Mouse (Mus musculus) liver, embryonic 16.5 days (tissue): Measurements from ENCODE around the gene 4931423N10Rik. TPM values are rescaled to one million over a fixed set of nuclear protein-coding genes. Genes with fewer than 3 reads are reported as not detected.

Source experiments
- ATAC-seq: fragments of 200-750 bp; cut with Nextera tagmentation; 2 replicates; pipeline ENCODE4 v1.8.0; 2017; ENCODE audit warnings: low read depth, mild to moderate bottlenecking, moderate number of reproducible peaks, moderate library complexity
- H3K27ac ChIP-seq: fragments of 300-500 bp; sonication (generic); 2 replicates; pipeline ENCODE4 v1.5.1; 2014; ENCODE audit warnings: mild to moderate bottlenecking, low read length
- H3K27me3 ChIP-seq: fragments of 300-500 bp; sonication (generic); 2 replicates; pipeline ENCODE4 v1.6.1; 2014; ENCODE audit warnings: low read depth, low read length, mixed read lengths; ENCODE audit not compliant: control insufficient read depth, insufficient read depth
- H3K36me3 ChIP-seq: fragments of 300-500 bp; sonication (generic); 2 replicates; pipeline ENCODE4 v1.6.1; 2014; ENCODE audit warnings: mild to moderate bottlenecking; ENCODE audit not compliant: control insufficient read depth, insufficient read depth
- H3K4me1 ChIP-seq: fragments of 300-500 bp; sonication (generic); 2 replicates; pipeline ENCODE4 v1.6.1; 2014; ENCODE audit warnings: low read depth, low read length, mixed read lengths; ENCODE audit not compliant: control insufficient read depth
- H3K4me2 ChIP-seq: fragments of 300-500 bp; sonication (generic); 2 replicates; pipeline ENCODE4 v1.6.1; 2014; ENCODE audit warnings: low read depth, low read length, mixed read lengths
- H3K4me3 ChIP-seq: fragments of 300-500 bp; sonication (generic); 2 replicates; pipeline ENCODE4 v1.5.1; 2014; ENCODE audit warnings: low read depth, mild to moderate bottlenecking, low read length
- H3K9ac ChIP-seq: fragments of 300-500 bp; sonication (generic); 2 replicates; pipeline ENCODE4 v1.6.1; 2014; ENCODE audit warnings: low read depth, low read length
- H3K9me3 ChIP-seq: fragments of 300-500 bp; sonication (generic); replicated peaks from 2 replicates; pipeline ENCODE4 v1.6.1; 2016; ENCODE audit warnings: low read length; ENCODE audit not compliant: control insufficient read depth
- WGBS: fragments of 180-500 bp; shearing (Covaris S2); extraction: QIAGEN DNeasy Blood & Tissue Kit; methylation state at CpG from one replicate; pipeline ENCODE4 v1.1.7; 2014; ENCODE audit not compliant: insufficient replicate concordance; 5-methylcytosine and 5-hydroxymethylcytosine counted together
- polyA plus RNA-seq: library from polyadenylated mRNA; unstranded; fragments of >200 nt; fragmentation: Nextera tagmentation; extraction: Ambion mirVana; gene quantifications from 2 replicates; pipeline ENCODE4 v1.2.1, GENCODE M21; 2015

Gene 4931423N10Rik
- polyA plus RNA-seq: not detected in 2 replicates

DNA sequence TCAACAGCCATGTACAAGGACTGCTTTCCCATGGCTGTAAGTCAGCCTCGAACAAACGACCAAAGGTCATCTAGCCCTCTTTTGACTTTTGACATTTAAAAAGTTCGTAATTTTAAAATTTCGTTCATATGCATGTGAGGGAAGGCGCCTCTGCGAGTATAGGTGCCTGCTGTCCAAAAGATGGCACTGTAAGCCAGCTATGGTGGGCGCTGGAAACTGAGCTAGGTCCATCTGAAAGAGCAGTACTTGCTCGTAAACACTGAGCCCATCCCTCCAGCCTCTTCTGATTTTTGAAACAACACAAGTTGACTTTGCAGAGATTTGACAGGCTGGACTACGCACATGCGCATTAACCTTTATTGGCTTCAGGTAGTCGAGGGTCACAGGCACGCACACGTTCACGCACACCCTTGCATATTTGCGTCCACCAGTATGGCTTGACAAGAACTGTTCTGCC lies at the start of gene 4931423N10Rik:
4931423N10Rik (plus strand) TSS at position 407 of the 457 bp plus-strand sequence.
- H3K27me3 ChIP-seq: no peaks in the 10 kb centered on the region
- no peak within 1 kb of the TSS for H3K4me2 ChIP-seq
- no peak within 1 kb of the TSS for H3K27ac ChIP-seq
- H3K36me3 ChIP-seq: no peaks in the 10 kb centered on the region
- H3K4me1 ChIP-seq: no peaks in the 10 kb centered on the region
- ATAC-seq: no peak
- no peak within 1 kb of the TSS for H3K4me3 ChIP-seq
- H3K9me3 ChIP-seq: no peaks in the 10 kb centered on the region
- WGBS: 65% methylated on average over 15 of the region's 15 CpGs
- H3K9ac ChIP-seq: no peak within 1 kb of the TSS

DNA sequence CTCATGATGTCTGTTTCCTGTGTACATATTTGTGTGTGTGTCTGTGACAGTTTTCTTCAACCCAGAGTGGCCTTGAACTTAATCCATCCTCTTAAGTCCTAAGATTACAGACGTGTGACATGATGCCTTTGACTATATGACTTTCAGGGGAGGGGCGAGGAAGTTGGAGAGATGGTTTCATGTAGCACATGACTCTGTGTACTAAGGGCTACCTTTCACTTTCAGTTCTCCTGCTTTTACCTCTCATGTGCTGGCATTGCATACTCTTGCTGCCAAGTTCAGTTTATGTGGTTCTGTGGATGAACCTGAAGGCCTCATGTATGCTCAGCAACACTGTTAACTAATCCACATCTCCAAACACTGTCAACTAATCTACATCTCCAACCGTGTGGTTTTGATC lies 35.0 kb upstream of the 4931423N10Rik start:
- no peak overlapping the region for H3K9ac ChIP-seq

DNA sequence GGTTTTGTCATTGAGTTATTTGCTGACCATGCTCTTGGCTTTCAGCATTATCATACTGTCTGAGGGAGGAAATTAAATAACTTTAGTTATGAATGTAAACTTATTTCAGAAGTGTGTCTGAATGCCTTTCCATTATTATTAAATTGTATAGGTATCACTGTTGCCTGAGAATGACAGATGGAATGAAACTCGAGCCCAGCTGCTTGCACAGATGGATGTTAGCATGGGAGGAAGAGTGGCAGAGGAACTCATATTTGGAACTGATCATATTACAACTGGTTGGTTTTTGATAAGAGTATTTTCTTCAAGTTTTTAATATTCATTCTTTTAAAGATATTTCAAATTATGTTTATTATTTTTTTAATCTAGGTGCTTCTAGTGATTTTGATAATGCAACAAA lies 12.9 kb upstream of the 4931423N10Rik start:
- H3K4me3 ChIP-seq: no peak overlapping the region
- no peak for ATAC-seq
- H3K27me3 ChIP-seq: no peaks in the 10 kb centered on the region
- 64% methylated on average over 1 of the region's 1 CpGs for whole genome bisulfite sequencing
- no peak overlapping the region for H3K4me2 ChIP-seq
- no peaks in the 10 kb centered on the region for H3K9me3 ChIP-seq
- no peak overlapping the region for H3K9ac ChIP-seq
- H3K27ac ChIP-seq: no peak overlapping the region
- no peaks in the 10 kb centered on the region for H3K4me1 ChIP-seq
- peaks cover 24% of the 10 kb centered on the region for H3K36me3 ChIP-seq

More for the DNA sequence above, 35.0 kb upstream of the 4931423N10Rik start:
- ATAC-seq: no peak
- no peaks in the 10 kb centered on the region for H3K9me3 ChIP-seq
- no peaks in the 10 kb centered on the region for H3K4me1 ChIP-seq
- H3K36me3 ChIP-seq: peaks cover 31% of the 10 kb centered on the region
- no peak overlapping the region for H3K4me3 ChIP-seq
- no peak overlapping the region for H3K4me2 ChIP-seq
- 73% methylated on average over 3 of the region's 3 CpGs for WGBS
- no peaks in the 10 kb centered on the region for H3K27me3 ChIP-seq
- no peak overlapping the region for H3K27ac ChIP-seq

DNA sequence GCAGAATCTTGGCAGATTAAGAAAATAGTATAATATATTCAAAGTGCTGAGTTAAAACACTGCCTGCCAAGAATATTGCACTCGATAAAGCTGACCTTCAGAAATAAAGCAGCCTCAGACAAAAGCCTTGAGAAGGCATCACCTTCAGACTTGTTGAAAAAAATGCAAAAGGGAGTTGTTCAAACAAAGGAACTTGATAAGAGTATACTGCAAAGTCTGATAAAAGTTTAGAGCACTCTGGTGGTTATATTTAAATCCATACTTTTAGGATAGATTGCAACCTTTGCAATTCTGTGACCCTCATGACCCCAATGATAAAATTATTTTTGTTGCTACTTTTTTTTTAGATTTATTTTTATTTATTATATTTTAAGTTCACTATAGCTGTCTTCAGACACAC lies 6.2 kb upstream of the 4931423N10Rik start:
- H3K4me3 ChIP-seq: no peak overlapping the region
- H3K9me3 ChIP-seq: no peaks in the 10 kb centered on the region
- no peaks in the 10 kb centered on the region for H3K27me3 ChIP-seq
- ATAC-seq: no peak
- no peak overlapping the region for H3K4me2 ChIP-seq
- no peaks in the 10 kb centered on the region for H3K4me1 ChIP-seq
- H3K9ac ChIP-seq: no peak overlapping the region
- H3K27ac ChIP-seq: no peak overlapping the region
- 57% methylated on average over 1 of the region's 1 CpGs for WGBS
- H3K36me3 ChIP-seq: peaks cover 4% of the 10 kb centered on the region

DNA sequence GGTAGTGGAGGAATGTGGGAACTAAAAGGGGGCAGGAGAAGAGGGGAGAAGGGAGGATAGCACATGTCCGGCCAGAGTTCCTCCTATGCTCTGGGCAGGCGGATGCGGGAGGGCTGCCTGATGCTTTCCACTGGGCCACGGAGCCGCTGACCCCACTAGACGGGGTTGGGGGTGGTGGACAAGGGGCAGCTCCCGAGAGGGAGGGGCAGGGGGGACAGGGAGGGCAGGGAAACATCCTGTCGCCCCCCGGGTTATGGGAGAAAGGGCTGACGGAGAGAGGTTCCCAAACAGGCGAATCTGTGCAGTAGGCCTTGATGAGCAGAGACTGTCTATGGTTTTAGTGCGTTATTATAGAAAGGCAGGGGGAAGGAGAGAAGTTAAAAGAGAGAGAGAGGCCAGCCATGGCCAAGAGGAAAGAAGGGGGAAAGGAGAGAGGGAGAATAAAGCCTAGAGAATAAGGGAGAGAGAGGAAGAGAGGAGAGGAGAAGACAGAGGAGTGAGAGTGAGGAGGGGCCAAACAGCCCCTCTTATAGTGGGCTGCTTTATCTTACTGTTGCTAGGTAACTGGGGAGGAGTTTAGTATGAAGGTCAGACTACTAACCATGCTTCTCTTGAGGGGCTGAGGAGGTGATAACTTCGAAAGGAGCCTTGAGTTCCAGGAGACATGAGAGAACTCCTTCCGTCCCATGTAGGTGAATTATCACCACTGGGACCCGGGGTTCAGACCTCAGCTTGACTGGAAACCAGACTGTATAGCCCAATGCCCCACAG lies 4.2 kb upstream of the 4931423N10Rik start:
- Histone ChIP-seq H3K4me2 (no peak overlapping the region), H3K36me3 (no peaks in the 10 kb centered on the region; the same call in 1 of the 2 replicates), H3K9me3 (no peaks in the 10 kb centered on the region), H3K4me3 (no peak overlapping the region), H3K27ac (no peak overlapping the region), H3K4me1 (no peaks in the 10 kb centered on the region), H3K27me3 (no peaks in the 10 kb centered on the region), H3K9ac (no peak overlapping the region)
- ATAC-seq: no peak
- 55% methylated on average over 15 of the region's 15 CpGs for WGBS

DNA sequence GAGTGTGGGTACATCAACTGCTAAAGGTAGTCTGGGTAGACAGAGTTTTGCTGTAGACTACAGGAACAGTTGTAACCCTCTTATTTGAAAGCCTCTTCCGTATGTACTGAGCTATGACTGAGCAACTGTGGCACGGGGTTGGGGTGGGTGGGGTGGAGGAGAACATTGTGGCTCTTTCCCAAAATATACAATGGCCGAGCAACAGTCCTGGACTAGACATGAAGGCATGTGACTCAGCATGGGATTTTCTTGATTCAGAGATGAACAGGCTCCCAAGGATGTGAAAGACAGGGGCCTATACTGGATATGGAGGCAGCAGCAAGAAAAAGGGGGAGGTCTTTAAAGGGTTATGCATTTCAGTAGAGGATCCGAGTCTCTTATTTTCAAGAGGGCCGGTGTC lies 6.4 kb downstream of the 4931423N10Rik start:
- no peak for ATAC-seq
- no peaks in the 10 kb centered on the region for H3K27me3 ChIP-seq
- 57% methylated on average over 5 of the region's 5 CpGs for WGBS
- no peaks in the 10 kb centered on the region for H3K36me3 ChIP-seq
- H3K4me1 ChIP-seq: no peaks in the 10 kb centered on the region
- H3K4me3 ChIP-seq: no peak overlapping the region
- no peak overlapping the region for H3K27ac ChIP-seq
- no peak overlapping the region for H3K9ac ChIP-seq
- no peaks in the 10 kb centered on the region for H3K9me3 ChIP-seq
- H3K4me2 ChIP-seq: no peak overlapping the region

DNA sequence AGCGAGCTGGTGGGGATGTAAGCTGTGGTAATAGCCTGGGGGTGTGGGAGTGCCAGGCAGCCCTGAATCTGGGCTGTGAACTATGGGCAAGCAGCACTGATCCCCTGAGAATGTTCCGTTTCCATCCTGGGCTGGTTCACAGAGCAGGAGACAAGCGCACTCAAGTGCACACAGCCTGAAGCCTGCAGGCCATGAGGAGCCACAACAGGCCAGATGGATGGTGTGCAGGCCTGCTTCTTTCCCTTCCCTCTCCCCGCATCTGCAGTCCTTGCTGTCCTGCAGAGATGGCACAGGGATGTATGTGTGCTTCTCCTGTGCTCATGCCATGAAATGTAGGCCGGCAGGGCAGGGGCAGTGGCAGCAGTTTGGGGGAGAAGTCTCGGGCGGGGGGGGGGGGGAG lies 17.9 kb downstream of the 4931423N10Rik start:
- 44% methylated on average over 6 of the region's 7 CpGs for WGBS
- Histone ChIP-seq H3K4me3 (no peak overlapping the region), H3K9me3 (no peaks in the 10 kb centered on the region), H3K4me1 (no peaks in the 10 kb centered on the region), H3K36me3 (no peaks in the 10 kb centered on the region), H3K9ac (no peak overlapping the region), H3K27me3 (no peaks in the 10 kb centered on the region), H3K27ac (no peak overlapping the region), H3K4me2 (no peak overlapping the region)
- ATAC-seq: no peak

DNA sequence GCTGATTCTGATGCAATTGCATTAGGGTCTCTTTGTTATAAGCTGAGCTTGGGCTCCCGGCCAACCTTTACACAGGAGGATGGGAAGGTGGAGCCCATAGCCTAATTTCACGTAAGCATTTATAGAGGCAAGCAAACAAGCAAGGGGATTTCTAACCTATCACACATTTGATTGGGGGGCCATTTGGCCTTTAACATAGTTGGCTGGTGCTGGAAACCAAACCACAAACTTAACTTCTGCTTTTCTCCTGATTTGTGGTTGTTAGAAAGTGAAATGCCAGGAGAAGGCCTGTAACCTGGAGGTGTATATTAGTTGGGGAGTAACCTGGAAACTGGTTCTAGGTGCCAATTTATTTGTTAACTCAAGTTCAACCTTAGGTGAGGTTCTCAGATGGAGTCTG lies 21.2 kb downstream of the 4931423N10Rik start:
- no peak overlapping the region for H3K27ac ChIP-seq
- H3K36me3 ChIP-seq: no peaks in the 10 kb centered on the region
- WGBS: 39% methylated on average over 2 of the region's 2 CpGs
- no peaks in the 10 kb centered on the region for H3K9me3 ChIP-seq
- H3K4me3 ChIP-seq: no peak overlapping the region
- no peak for ATAC-seq
- no peak overlapping the region for H3K4me2 ChIP-seq
- H3K9ac ChIP-seq: no peak overlapping the region
- no peaks in the 10 kb centered on the region for H3K4me1 ChIP-seq
- H3K27me3 ChIP-seq: peaks cover 7% of the 10 kb centered on the region

DNA sequence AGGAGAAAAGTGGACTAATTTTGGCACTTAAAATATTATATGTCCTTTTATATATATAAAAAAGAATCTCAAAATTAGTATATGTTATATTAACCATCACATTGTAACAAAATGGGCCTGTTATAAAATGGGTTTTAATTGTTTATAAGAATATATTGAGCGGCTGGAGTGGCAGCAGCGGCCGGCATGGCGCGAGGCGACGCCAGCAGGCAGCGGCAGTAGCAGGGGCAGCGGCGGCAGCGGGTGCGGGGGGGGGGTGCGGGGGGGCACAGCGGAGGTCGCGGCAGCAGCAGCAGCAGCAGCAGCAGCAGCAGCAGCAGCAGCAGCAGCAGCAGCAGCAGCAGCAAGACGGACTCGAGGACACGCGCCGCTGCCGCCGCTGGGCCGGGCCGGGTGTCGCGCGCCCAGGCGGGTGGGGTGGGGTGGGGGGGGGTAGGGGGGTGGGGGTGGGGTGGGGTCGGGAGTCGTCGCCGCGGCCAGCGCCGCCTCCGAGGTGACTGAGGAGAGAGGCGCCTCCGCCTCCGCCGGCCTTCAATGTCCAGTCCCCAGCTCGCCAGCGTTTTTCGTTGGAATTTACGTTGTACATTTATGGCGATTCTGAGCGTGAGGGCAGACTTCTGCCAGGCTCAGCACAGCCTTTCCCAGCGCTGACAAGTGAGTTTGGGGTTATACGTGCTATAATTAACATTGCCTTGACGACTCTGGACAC lies 26.9 kb downstream of the 4931423N10Rik start:
- H3K4me2 ChIP-seq: peak overlapping the region; percentile 46
- H3K27ac ChIP-seq: no peak overlapping the region
- H3K4me3 ChIP-seq: peak overlapping the region; percentile 34
- H3K4me1 ChIP-seq: no peaks in the 10 kb centered on the region
- H3K27me3 ChIP-seq: peaks cover 19% of the 10 kb centered on the region
- no peak overlapping the region for H3K9ac ChIP-seq
- no peak for ATAC-seq
- under 1% methylated on average over 34 of the region's 50 CpGs for WGBS
- H3K9me3 ChIP-seq: no peaks in the 10 kb centered on the region
- H3K36me3 ChIP-seq: no peaks in the 10 kb centered on the region
